Mouse (Mus musculus): ENCODE measurements around the gene Gm37240.

DNA sequence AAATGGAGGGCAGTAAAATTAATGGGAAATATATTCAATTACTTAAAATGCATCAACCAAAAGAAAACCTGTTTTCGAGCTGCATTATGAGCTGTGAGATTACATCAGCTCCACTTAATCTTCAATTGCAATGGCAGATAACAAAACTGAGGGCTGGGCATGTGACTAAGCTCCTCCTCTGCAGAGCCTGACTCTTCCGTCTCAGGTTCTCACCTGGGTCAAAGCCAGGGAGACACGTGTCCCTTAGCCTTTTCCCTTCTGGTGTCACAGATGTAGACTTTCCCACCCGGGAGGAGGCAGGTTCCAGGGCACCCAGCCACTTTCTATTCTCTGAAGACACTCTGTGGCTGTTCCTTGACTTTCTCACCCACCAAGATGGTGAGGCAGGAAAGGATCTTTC is 58.3 kb downstream of the Gm37240 start:
- TF ChIP-seq CTCF (IDR thresholded peaks at IDR 0.05; ENCODE audit: low read depth, low read length) (no peak), GATA1 (IDR thresholded peaks at IDR 0.05; ENCODE audit: borderline replicate concordance, low read length) (no peak)
